Mouse (Mus musculus): ENCODE data around the gene Sppl3. TPM values are rescaled to one million over a fixed set of nuclear protein-coding genes. Genes with fewer than 3 reads are reported as not detected.

The Sppl3 gene
- total and polyA plus RNA-seq, 2 experiments from 2014 or later, result 30.1 to 147 TPM

DNA sequence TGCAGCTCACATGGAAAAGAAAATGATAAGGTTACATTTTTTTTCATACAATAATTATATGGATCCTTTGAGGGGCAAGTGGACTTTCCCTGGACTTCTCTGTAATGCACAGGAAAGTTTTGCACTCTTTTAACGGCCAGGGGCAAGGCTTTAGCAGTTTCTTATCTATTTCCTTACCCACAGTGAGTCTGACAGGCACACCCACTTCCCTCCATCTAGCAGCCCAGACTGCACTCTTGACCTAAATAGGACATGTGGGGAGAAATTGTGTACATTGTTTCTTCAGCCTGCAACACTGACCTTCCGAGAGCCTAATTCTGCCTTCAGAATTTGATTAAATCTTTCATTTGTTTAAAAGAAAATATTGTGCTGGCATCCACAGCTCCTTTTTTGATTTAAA, 7.3 kb downstream of the Sppl3 start:
- Histone ChIP-seq H3K27ac (no peak overlapping the region), H3K9me3 (ENCODE audit: low read length) (no peaks in the 10 kb centered on the region), H3K36me3 (ENCODE audit: insufficient read depth, low read length) (no peaks in the 10 kb centered on the region), H3K9ac (replicated peaks; ENCODE audit: low read length) (no peak overlapping the region), H3K4me1 (ENCODE audit: insufficient read depth, low read length) (peaks cover 3% of the 10 kb centered on the region; the same call in 1 of the 2 replicates), H3K4me2 (ENCODE audit: low read depth, low read length) (no peak overlapping the region), H3K4me3 (ENCODE audit: low read length) (no peak overlapping the region), H3K27me3 (ENCODE audit: insufficient read depth, low read length) (no peaks in the 10 kb centered on the region)
- no peak for TF ChIP-seq CTCF (IDR thresholded peaks at IDR 0.05; ENCODE audit: low read depth)
- DNase-seq (ENCODE audit: low spot score) (no peak), ATAC-seq (no peak)
- WGBS, result 68% methylated on average over 2 of the region's 2 CpGs

DNA sequence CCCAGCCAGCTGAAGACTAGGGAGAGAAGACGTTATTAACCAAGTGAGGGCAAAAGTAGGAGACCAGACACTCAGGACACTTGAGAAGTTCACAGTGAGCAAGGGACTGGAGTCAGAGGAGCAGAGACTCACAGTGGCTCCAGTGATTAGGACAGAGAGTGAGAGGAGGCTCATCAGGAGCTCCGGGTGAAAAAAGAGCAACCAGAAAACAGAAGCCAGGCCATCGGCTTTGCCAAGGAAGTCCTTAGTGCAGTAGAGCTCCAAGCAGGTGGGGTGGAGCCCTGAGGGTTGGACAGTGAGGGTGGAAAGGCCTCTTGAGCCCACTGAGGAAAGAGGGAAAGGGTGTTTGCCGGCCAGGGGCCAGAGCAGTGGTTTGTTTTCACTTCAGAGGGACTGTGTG, 7.9 kb downstream of the Sppl3 start:
- no peak overlapping the region for H3K4me2 ChIP-seq (ENCODE audit: low read depth, low read length)
- no peaks in the 10 kb centered on the region for H3K9me3 ChIP-seq (ENCODE audit: low read length)
- ATAC-seq (no peak), DNase-seq (ENCODE audit: low spot score) (no peak)
- H3K36me3 ChIP-seq (ENCODE audit: insufficient read depth, low read length), result no peaks in the 10 kb centered on the region
- no peak overlapping the region for H3K27ac ChIP-seq
- no peaks in the 10 kb centered on the region for H3K27me3 ChIP-seq (ENCODE audit: insufficient read depth, low read length)
- H3K9ac ChIP-seq (replicated peaks; ENCODE audit: low read length), result no peak overlapping the region
- no peak overlapping the region for H3K4me3 ChIP-seq (ENCODE audit: low read length)
- no peaks in the 10 kb centered on the region; the same call in 1 of the 2 replicates for H3K4me1 ChIP-seq (ENCODE audit: insufficient read depth, low read length)
- no peak for TF ChIP-seq CTCF (IDR thresholded peaks at IDR 0.05; ENCODE audit: low read depth)
- 80% methylated on average over 4 of the region's 4 CpGs for WGBS

DNA sequence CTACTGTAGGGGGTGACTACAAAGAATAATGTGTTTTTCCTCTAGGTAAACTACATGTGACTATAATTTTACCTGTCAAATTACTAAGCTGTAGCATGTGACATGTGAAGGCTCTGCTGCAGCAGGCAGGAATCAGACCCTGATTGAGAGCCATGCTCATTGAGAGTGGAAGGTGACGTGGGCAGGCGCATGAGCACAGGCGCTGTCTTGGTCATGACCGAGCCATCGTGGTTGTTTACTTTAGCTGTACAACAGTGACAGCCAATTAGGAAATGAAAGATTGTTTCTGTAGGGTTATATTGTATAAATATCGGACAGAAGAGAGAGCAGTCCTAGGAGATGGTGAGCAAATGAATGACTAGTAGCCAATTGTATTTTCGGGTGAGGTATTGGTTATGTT, 11.1 kb downstream of the Sppl3 start:
- no peak for TF ChIP-seq CTCF (IDR thresholded peaks at IDR 0.05; ENCODE audit: low read depth)
- H3K4me3 ChIP-seq (ENCODE audit: low read length), result no peak overlapping the region
- H3K9ac ChIP-seq (replicated peaks; ENCODE audit: low read length), result no peak overlapping the region
- 91% methylated on average over 7 of the region's 7 CpGs for WGBS
- DNase-seq (ENCODE audit: low spot score), result no peak
- no peaks in the 10 kb centered on the region for H3K4me1 ChIP-seq (ENCODE audit: insufficient read depth, low read length)
- no peak overlapping the region for H3K4me2 ChIP-seq (ENCODE audit: low read depth, low read length)
- no peak for ATAC-seq
- H3K27ac ChIP-seq, result no peak overlapping the region
- no peaks in the 10 kb centered on the region for H3K27me3 ChIP-seq (ENCODE audit: insufficient read depth, low read length)
- H3K9me3 ChIP-seq (ENCODE audit: low read length), result no peaks in the 10 kb centered on the region
- no peaks in the 10 kb centered on the region for H3K36me3 ChIP-seq (ENCODE audit: insufficient read depth, low read length)

DNA sequence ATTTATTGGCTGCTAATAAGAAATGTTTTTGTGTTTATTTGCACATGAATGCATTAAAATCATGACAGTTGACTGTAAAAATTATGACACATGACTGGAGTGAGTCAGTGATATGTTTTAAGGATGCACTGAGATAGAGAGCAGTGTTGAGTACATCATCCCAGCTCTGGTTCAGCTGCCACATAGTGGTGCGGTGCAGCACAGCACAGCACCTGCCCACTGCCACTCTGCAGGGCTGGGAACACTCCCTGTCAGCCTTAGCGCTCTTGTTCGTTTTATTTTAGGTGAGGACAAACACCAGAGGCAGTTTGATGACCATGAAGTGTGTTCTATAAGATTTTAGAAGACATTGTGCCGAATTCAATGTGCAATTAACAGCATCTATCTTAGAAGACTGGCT, 15.2 kb downstream of the Sppl3 start:
- H3K27me3 ChIP-seq (ENCODE audit: insufficient read depth, low read length), result no peaks in the 10 kb centered on the region
- ATAC-seq (no peak), DNase-seq (ENCODE audit: low spot score) (no peak)
- no peak overlapping the region for H3K4me3 ChIP-seq (ENCODE audit: low read length)
- no peak overlapping the region for H3K9ac ChIP-seq (replicated peaks; ENCODE audit: low read length)
- no peak; the same call in 1 of the 2 replicates for TF ChIP-seq CTCF (IDR thresholded peaks at IDR 0.05; ENCODE audit: low read depth)
- 73% methylated on average over 4 of the region's 4 CpGs for WGBS
- H3K36me3 ChIP-seq (ENCODE audit: insufficient read depth, low read length), result no peaks in the 10 kb centered on the region
- no peak overlapping the region for H3K27ac ChIP-seq
- no peak overlapping the region for H3K4me2 ChIP-seq (ENCODE audit: low read depth, low read length)
- H3K4me1 ChIP-seq (ENCODE audit: insufficient read depth, low read length), result no peaks in the 10 kb centered on the region
- no peaks in the 10 kb centered on the region for H3K9me3 ChIP-seq (ENCODE audit: low read length)

DNA sequence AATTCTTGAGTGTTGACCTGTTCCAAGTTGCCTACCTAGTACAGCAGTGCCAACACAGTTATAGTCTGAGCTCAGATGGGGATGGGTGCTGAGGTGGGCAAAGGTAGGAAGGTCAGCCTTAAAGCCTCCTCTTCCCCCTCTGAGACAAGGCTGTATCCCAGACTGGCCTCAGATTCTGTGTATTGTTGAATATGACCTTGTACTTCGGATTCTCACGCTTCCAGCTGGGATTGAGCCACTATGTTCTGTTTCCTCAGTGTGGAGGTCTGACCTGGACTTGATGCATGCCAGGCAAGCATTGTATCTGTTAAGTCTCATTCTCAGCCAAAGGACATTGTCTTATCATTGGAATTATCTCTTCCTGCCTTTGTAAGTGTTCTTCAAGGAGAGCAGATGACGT, 16.2 kb downstream of the Sppl3 start:
- Histone ChIP-seq H3K36me3 (ENCODE audit: insufficient read depth, low read length) (no peaks in the 10 kb centered on the region), H3K27me3 (ENCODE audit: insufficient read depth, low read length) (no peaks in the 10 kb centered on the region), H3K9ac (replicated peaks; ENCODE audit: low read length) (no peak overlapping the region), H3K4me1 (ENCODE audit: insufficient read depth, low read length) (no peaks in the 10 kb centered on the region), H3K4me2 (ENCODE audit: low read depth, low read length) (no peak overlapping the region), H3K9me3 (ENCODE audit: low read length) (no peaks in the 10 kb centered on the region), H3K4me3 (ENCODE audit: low read length) (no peak overlapping the region), H3K27ac (no peak overlapping the region)
- DNase-seq (ENCODE audit: low spot score) (no peak), ATAC-seq (no peak)
- TF ChIP-seq CTCF (IDR thresholded peaks at IDR 0.05; ENCODE audit: low read depth), result no peak
- WGBS, result 77% methylated on average over 3 of the region's 3 CpGs

DNA sequence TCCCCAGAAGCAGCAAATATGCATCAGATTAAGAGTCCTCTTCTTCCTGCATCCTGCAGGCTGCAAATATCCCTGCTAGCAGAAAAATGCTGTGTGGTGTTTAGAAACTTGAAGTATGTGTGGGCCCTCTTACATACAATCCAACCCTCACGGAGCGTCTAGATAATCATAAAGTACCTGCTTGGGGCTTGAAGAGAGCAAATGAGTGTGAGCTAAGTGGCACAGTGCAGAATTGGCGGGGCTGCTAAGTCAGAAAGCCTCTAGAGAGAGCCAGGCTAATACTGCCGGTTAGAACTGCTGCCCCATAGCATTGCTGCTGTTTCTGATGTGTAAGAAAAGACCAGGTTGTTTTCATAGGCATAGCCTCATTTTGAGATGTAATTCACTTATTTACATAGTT, 18.0 kb downstream of the Sppl3 start:
- Histone ChIP-seq H3K27me3 (ENCODE audit: insufficient read depth, low read length) (no peaks in the 10 kb centered on the region), H3K9ac (replicated peaks; ENCODE audit: low read length) (no peak overlapping the region), H3K27ac (no peak overlapping the region), H3K4me1 (ENCODE audit: insufficient read depth, low read length) (no peaks in the 10 kb centered on the region; the same call in 1 of the 2 replicates), H3K4me2 (ENCODE audit: low read depth, low read length) (no peak overlapping the region), H3K36me3 (ENCODE audit: insufficient read depth, low read length) (no peaks in the 10 kb centered on the region), H3K9me3 (ENCODE audit: low read length) (no peaks in the 10 kb centered on the region), H3K4me3 (ENCODE audit: low read length) (no peak overlapping the region)
- WGBS, result 84% methylated on average over 4 of the region's 4 CpGs
- ATAC-seq (no peak), DNase-seq (ENCODE audit: low spot score) (no peak)
- no peak for TF ChIP-seq CTCF (IDR thresholded peaks at IDR 0.05; ENCODE audit: low read depth)

DNA sequence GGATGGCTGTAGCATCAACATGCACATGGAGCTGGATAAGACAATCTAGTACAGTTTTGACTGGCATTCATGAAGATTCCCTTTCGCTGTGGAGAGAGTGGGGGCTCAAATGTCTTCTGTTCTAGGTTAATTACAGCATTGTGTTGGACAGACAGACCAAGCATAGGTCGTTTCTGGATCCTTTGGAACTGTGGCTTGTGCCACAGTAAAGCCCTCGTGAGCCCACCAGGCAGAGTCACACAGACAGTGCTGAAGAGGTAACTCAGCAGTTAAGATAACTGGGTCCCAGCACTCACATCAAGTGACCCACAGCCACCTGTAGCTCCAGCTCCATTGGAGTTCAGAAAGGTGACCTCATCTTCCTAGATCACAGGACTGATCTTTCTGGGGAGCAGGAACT, 18.6 kb downstream of the Sppl3 start:
- Histone ChIP-seq H3K9ac (replicated peaks; ENCODE audit: low read length) (no peak overlapping the region), H3K4me2 (ENCODE audit: low read depth, low read length) (no peak overlapping the region), H3K27me3 (ENCODE audit: insufficient read depth, low read length) (no peaks in the 10 kb centered on the region), H3K9me3 (ENCODE audit: low read length) (no peaks in the 10 kb centered on the region), H3K4me3 (ENCODE audit: low read length) (no peak overlapping the region), H3K36me3 (ENCODE audit: insufficient read depth, low read length) (no peaks in the 10 kb centered on the region), H3K27ac (no peak overlapping the region), H3K4me1 (ENCODE audit: insufficient read depth, low read length) (no peaks in the 10 kb centered on the region; the same call in 1 of the 2 replicates)
- no peak for ATAC-seq
- 89% methylated on average over 3 of the region's 3 CpGs for WGBS
- TF ChIP-seq CTCF (IDR thresholded peaks at IDR 0.05; ENCODE audit: low read depth), result no peak
- no peak for DNase-seq (ENCODE audit: low spot score)

Data from hindbrain, postnatal 0 days (tissue).